Mouse (Mus musculus) heart, postnatal 0 days (tissue): ENCODE data around the gene Ccdc180.

Source experiments
- CTCF ChIP-seq: IDR thresholded peaks from 2 replicates; pipeline ENCODE4 v1.5.1; 2016; ENCODE audit warnings: antibody characterized with exemption, control low read depth, low read depth
- EP300 ChIP-seq: IDR thresholded peaks from 2 replicates; pipeline ENCODE4 v1.6.1; 2016; ENCODE audit warnings: antibody characterized with exemption, low read depth

DNA sequence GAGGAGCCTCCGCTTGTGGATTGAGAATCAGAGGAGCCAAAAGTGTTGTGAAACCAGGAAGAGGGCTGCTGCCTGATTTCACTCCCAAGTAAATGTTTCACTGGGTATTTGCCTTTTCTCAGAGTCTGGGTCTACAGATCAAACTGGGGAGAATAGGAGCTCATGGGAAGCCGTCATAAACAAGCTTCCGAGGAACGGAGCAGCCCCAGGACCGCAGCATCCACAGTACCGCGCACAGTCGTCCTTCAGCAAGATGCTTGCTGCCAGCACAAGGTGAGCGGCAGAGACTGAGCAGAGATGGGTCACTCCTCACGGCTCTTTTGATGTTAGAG, 41.3 kb upstream of the Ccdc180 start:
- TF ChIP-seq CTCF, result no peak
- no peak for TF ChIP-seq EP300
